Mouse (Mus musculus): ENCODE data around the gene Fbxl16. TPM values are rescaled to one million over a fixed set of nuclear protein-coding genes. Genes with fewer than 3 reads are reported as not detected.

Fbxl16 gene
- polyA plus RNA-seq, 1 experiment from 2014 or later, result 52.4 TPM

- peak within 1 kb of the TSS; percentile 78 for H3K9ac ChIP-seq (ENCODE audit: low read depth, low read length)
- H3K4me1 ChIP-seq (ENCODE audit: control insufficient read depth, insufficient read depth, low read length), result peaks cover 58% of the 10 kb centered on the region
- peaks cover 25% of the 10 kb centered on the region for H3K36me3 ChIP-seq (ENCODE audit: control insufficient read depth, insufficient read depth, low read length)
- H3K9me3 ChIP-seq (replicated peaks; ENCODE audit: control insufficient read depth, low read length, poor library complexity, severe bottlenecking), result no peaks in the 10 kb centered on the region
- H3K27ac ChIP-seq (ENCODE audit: low read length), result peak within 1 kb of the TSS; percentile 91
- peak within 1 kb of the TSS; percentile 56 for H3K4me3 ChIP-seq (ENCODE audit: low read depth, low read length)
- H3K27me3 ChIP-seq (ENCODE audit: control insufficient read depth, insufficient read depth, low read depth, low read length), result no peaks in the 10 kb centered on the region
- peak within 1 kb of the TSS; percentile 97 for H3K4me2 ChIP-seq (ENCODE audit: low read length)
- under 1% methylated on average over 32 of the region's 32 CpGs for WGBS
- peak; percentile 61 for ATAC-seq
Measured at GRCm38 (mm10) chr17:25828712-25829557, 20.1 kb downstream of the Fbxl16 start, which contains the start of gene Jmjd8. Gene Jmjd8 (plus strand): TSS chr17:25828867.

- WGBS, result 41% methylated on average over 8 of the region's 8 CpGs
- Histone ChIP-seq H3K4me2 (ENCODE audit: low read length) (peak overlapping the region; percentile 97), H3K9me3 (replicated peaks; ENCODE audit: control insufficient read depth, low read length, poor library complexity, severe bottlenecking) (no peaks in the 10 kb centered on the region), H3K36me3 (ENCODE audit: control insufficient read depth, insufficient read depth, low read length) (peaks cover 25% of the 10 kb centered on the region), H3K4me1 (ENCODE audit: control insufficient read depth, insufficient read depth, low read length) (peaks cover 58% of the 10 kb centered on the region), H3K27me3 (ENCODE audit: control insufficient read depth, insufficient read depth, low read depth, low read length) (no peaks in the 10 kb centered on the region), H3K27ac (ENCODE audit: low read length) (peak overlapping the region; percentile 91), H3K4me3 (ENCODE audit: low read depth, low read length) (peak overlapping the region; percentile 56), H3K9ac (ENCODE audit: low read depth, low read length) (peak overlapping the region; percentile 78)
- ATAC-seq, result no peak
Measured at GRCm38 (mm10) chr17:25829558-25830017, 20.7 kb downstream of the Fbxl16 start.

- Histone ChIP-seq H3K4me2 (ENCODE audit: low read length) (peak overlapping the region; percentile 97), H3K27me3 (ENCODE audit: control insufficient read depth, insufficient read depth, low read depth, low read length) (no peaks in the 10 kb centered on the region), H3K4me3 (ENCODE audit: low read depth, low read length) (peak overlapping the region; percentile 56; the same call in 1 of the 2 replicates), H3K9ac (ENCODE audit: low read depth, low read length) (no peak overlapping the region; the same call in 1 of the 2 replicates), H3K4me1 (ENCODE audit: control insufficient read depth, insufficient read depth, low read length) (peaks cover 58% of the 10 kb centered on the region), H3K27ac (ENCODE audit: low read length) (no peak overlapping the region; the same call in 1 of the 2 replicates), H3K36me3 (ENCODE audit: control insufficient read depth, insufficient read depth, low read length) (peaks cover 25% of the 10 kb centered on the region), H3K9me3 (replicated peaks; ENCODE audit: control insufficient read depth, low read length, poor library complexity, severe bottlenecking) (no peaks in the 10 kb centered on the region)
- WGBS, result 88% methylated on average over 4 of the region's 4 CpGs
- no peak for ATAC-seq
Measured at GRCm38 (mm10) chr17:25830200-25830753, 21.4 kb downstream of the Fbxl16 start.

- Histone ChIP-seq H3K27ac (ENCODE audit: low read length) (no peak overlapping the region; the same call in 1 of the 2 replicates), H3K36me3 (ENCODE audit: control insufficient read depth, insufficient read depth, low read length) (peaks cover 24% of the 10 kb centered on the region), H3K27me3 (ENCODE audit: control insufficient read depth, insufficient read depth, low read depth, low read length) (no peaks in the 10 kb centered on the region), H3K9me3 (replicated peaks; ENCODE audit: control insufficient read depth, low read length, poor library complexity, severe bottlenecking) (no peaks in the 10 kb centered on the region), H3K9ac (ENCODE audit: low read depth, low read length) (no peak overlapping the region; the same call in 1 of the 2 replicates), H3K4me3 (ENCODE audit: low read depth, low read length) (no peak overlapping the region), H3K4me1 (ENCODE audit: control insufficient read depth, insufficient read depth, low read length) (peaks cover 62% of the 10 kb centered on the region), H3K4me2 (ENCODE audit: low read length) (peak overlapping the region; percentile 91; the same call in 1 of the 2 replicates)
- 86% methylated on average over 14 of the region's 14 CpGs for WGBS
- ATAC-seq, result no peak
Measured at GRCm38 (mm10) chr17:25830806-25831431, 22.0 kb downstream of the Fbxl16 start.

GRCm38 (mm10) chr17:25831451-25832281 is 22.8 kb downstream of the Fbxl16 start:
- ATAC-seq, result no peak
- Histone ChIP-seq H3K27ac (ENCODE audit: low read length) (peak overlapping the region; percentile 97), H3K9me3 (replicated peaks; ENCODE audit: control insufficient read depth, low read length, poor library complexity, severe bottlenecking) (no peaks in the 10 kb centered on the region), H3K4me3 (ENCODE audit: low read depth, low read length) (peak overlapping the region; percentile 78), H3K4me1 (ENCODE audit: control insufficient read depth, insufficient read depth, low read length) (peaks cover 66% of the 10 kb centered on the region), H3K4me2 (ENCODE audit: low read length) (peak overlapping the region; percentile 91), H3K9ac (ENCODE audit: low read depth, low read length) (peak overlapping the region; percentile 84), H3K36me3 (ENCODE audit: control insufficient read depth, insufficient read depth, low read length) (peaks cover 18% of the 10 kb centered on the region), H3K27me3 (ENCODE audit: control insufficient read depth, insufficient read depth, low read depth, low read length) (no peaks in the 10 kb centered on the region)
- 61% methylated on average over 21 of the region's 21 CpGs for WGBS

- Histone ChIP-seq H3K27me3 (ENCODE audit: control insufficient read depth, insufficient read depth, low read depth, low read length) (no peaks in the 10 kb centered on the region), H3K4me2 (ENCODE audit: low read length) (peak overlapping the region; percentile 91), H3K9ac (ENCODE audit: low read depth, low read length) (peak overlapping the region; percentile 84), H3K4me3 (ENCODE audit: low read depth, low read length) (peak overlapping the region; percentile 78), H3K4me1 (ENCODE audit: control insufficient read depth, insufficient read depth, low read length) (peaks cover 73% of the 10 kb centered on the region), H3K36me3 (ENCODE audit: control insufficient read depth, insufficient read depth, low read length) (peaks cover 18% of the 10 kb centered on the region), H3K9me3 (replicated peaks; ENCODE audit: control insufficient read depth, low read length, poor library complexity, severe bottlenecking) (no peaks in the 10 kb centered on the region), H3K27ac (ENCODE audit: low read length) (peak overlapping the region; percentile 97)
- ATAC-seq, result peak; percentile 90
- under 1% methylated on average over 73 of the region's 77 CpGs for WGBS
Measured at GRCm38 (mm10) chr17:25832436-25833290, 23.8 kb downstream of the Fbxl16 start.

GRCm38 (mm10) chr17:25833291-25833663 is 24.4 kb downstream of the Fbxl16 start, which contains the start of gene Stub1:
Gene Stub1 (minus strand): TSS chr17:25833404.
- WGBS, result under 1% methylated on average over 24 of the region's 24 CpGs
- no peaks in the 10 kb centered on the region for H3K27me3 ChIP-seq (ENCODE audit: control insufficient read depth, insufficient read depth, low read depth, low read length)
- H3K4me3 ChIP-seq (ENCODE audit: low read depth, low read length), result peak within 1 kb of the TSS; percentile 78
- no peaks in the 10 kb centered on the region for H3K9me3 ChIP-seq (replicated peaks; ENCODE audit: control insufficient read depth, low read length, poor library complexity, severe bottlenecking)
- H3K4me2 ChIP-seq (ENCODE audit: low read length), result peak within 1 kb of the TSS; percentile 91
- peaks cover 72% of the 10 kb centered on the region for H3K4me1 ChIP-seq (ENCODE audit: control insufficient read depth, insufficient read depth, low read length)
- H3K27ac ChIP-seq (ENCODE audit: low read length), result peak within 1 kb of the TSS; percentile 97
- peaks cover 20% of the 10 kb centered on the region for H3K36me3 ChIP-seq (ENCODE audit: control insufficient read depth, insufficient read depth, low read length)
- peak within 1 kb of the TSS; percentile 84 for H3K9ac ChIP-seq (ENCODE audit: low read depth, low read length)
- ATAC-seq, result peak; percentile 36
